Mouse (Mus musculus): ENCODE results near the gene Dusp27. TPM values are rescaled to one million over a fixed set of nuclear protein-coding genes. Genes with fewer than 3 reads are reported as not detected.

Dusp27 gene
- total RNA-seq (2015) (not detected in 2 replicates), total RNA-seq (2017) (not detected in 2 replicates)

GRCm38 (mm10) chr1:166127719-166128118 is at the start of gene Dusp27:
TSS of gene Dusp27 (minus strand) at chr1:166127922.
- ATAC-seq (replicated peaks; ENCODE audit: poor library complexity): no peak

- no peak for ATAC-seq (replicated peaks; ENCODE audit: poor library complexity)
These were observed 45.9 kb upstream of the Dusp27 start for GRCm38 (mm10) chr1:166173621-166174020.

- no peak for ATAC-seq (replicated peaks; ENCODE audit: poor library complexity)
These were observed 45.3 kb upstream of the Dusp27 start for GRCm38 (mm10) chr1:166172992-166173391.

- no peak for ATAC-seq (replicated peaks; ENCODE audit: poor library complexity)
These were observed 43.1 kb upstream of the Dusp27 start for GRCm38 (mm10) chr1:166170852-166171251.

GRCm38 (mm10) chr1:166169713-166170112 is 42.0 kb upstream of the Dusp27 start:
- ATAC-seq (replicated peaks; ENCODE audit: poor library complexity): no peak

DNA sequence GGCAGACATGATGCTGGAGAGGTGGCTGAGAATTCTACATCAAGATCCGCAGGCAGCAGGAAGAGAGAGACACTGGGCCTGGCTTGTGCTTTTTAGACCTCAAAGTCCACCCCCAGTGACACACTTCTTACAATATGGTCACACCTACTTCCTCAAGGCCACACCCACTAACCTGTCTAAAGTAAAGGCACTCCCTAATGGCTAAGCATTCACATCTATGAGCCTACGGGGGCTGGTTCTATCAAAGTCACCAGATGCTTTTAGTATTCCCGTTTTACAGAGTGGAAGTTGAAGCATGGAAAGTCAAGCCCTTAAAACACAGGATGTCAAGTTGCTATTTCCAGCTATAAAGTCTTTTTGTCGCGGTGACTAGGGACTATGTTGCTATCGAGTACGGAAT is 40.3 kb upstream of the Dusp27 start:
- ATAC-seq (replicated peaks; ENCODE audit: poor library complexity): no peak

- peak; percentile 81 for ATAC-seq (replicated peaks; ENCODE audit: poor library complexity)
These were observed 39.7 kb upstream of the Dusp27 start for GRCm38 (mm10) chr1:166167405-166167804.

DNA sequence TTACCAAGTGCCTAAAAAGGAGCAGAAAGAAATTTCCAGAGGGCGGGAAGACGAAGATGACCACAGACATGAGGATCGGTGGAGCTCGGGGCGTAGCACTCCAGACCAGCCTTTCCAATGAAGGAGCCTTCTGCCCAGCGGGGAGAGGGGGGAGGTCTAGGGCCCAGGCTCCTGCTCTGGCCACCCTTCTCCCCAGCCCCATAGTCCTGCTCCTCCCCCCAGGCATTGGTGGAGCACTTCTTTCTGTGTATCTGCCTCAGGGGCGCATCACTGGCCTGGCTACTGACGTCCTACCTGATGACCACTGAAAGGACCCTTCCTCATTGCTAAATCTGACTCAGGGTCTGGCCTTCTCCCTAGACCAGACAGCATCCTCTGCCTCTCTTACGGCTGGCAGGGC is 37.4 kb upstream of the Dusp27 start:
- ATAC-seq (replicated peaks; ENCODE audit: poor library complexity): no peak

GRCm38 (mm10) chr1:166164580-166164979 is 36.9 kb upstream of the Dusp27 start:
- no peak for ATAC-seq (replicated peaks; ENCODE audit: poor library complexity)

DNA sequence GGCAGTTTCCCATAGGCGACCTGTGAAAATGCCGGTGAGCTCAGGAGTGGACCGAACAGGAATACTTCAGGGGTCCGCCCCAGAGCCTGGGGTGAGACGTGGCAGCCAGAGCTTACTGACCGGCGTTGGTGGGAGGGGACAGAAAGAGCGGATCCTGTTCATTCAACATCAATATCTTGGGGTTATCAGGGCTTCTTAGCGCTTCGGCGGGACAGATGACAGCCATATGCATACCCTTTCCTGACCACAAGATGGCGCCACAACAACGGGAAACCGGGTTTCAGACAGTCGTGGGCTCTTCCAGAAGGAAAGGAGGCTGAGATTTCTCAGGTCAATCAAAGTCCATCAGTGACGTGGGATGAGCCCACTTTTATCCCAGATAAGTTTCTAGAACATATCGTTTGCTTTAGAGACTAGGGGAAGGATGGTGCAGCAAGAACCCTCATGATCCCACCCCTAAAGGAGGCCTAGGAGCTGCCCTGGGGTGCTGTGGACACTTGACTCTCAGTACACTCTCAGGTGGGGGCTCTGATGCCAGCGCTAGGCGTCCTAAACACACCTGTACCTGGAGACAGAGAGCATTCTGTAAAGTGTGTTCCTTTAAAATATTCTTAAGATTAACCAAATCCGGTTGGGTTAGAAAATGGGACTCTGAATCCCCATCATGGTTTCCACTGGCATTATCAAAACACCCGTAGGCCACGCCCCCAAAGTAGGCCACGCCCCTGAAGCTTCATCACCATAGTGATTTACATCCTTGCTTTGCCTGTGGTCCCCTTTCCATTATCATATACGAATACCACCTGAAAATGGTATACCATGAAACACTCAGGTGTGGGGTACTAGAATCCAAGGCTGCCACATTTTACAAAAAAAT is 33.1 kb upstream of the Dusp27 start:
- peak; percentile 79 for ATAC-seq (replicated peaks; ENCODE audit: poor library complexity)

GRCm38 (mm10) chr1:166160111-166160510 is 32.4 kb upstream of the Dusp27 start:
- ATAC-seq (replicated peaks; ENCODE audit: poor library complexity): no peak

GRCm38 (mm10) chr1:166158664-166159063 is 30.9 kb upstream of the Dusp27 start:
- no peak for ATAC-seq (replicated peaks; ENCODE audit: poor library complexity)

GRCm38 (mm10) chr1:166157712-166158111 is 30.0 kb upstream of the Dusp27 start:
- no peak for ATAC-seq (replicated peaks; ENCODE audit: poor library complexity)

- no peak for ATAC-seq (replicated peaks; ENCODE audit: poor library complexity)
These were observed 27.4 kb upstream of the Dusp27 start for GRCm38 (mm10) chr1:166155113-166155494.

GRCm38 (mm10) chr1:166154162-166155112 is 26.7 kb upstream of the Dusp27 start:
- peak; percentile 79 for ATAC-seq (replicated peaks; ENCODE audit: poor library complexity)

- ATAC-seq (replicated peaks; ENCODE audit: poor library complexity): peak; percentile 73
These were observed 25.8 kb upstream of the Dusp27 start for GRCm38 (mm10) chr1:166153351-166154120.

- ATAC-seq (replicated peaks; ENCODE audit: poor library complexity): no peak
These were observed 24.3 kb upstream of the Dusp27 start for GRCm38 (mm10) chr1:166152034-166152433.

GRCm38 (mm10) chr1:166151341-166151740 is 23.6 kb upstream of the Dusp27 start:
- ATAC-seq (replicated peaks; ENCODE audit: poor library complexity): no peak

DNA sequence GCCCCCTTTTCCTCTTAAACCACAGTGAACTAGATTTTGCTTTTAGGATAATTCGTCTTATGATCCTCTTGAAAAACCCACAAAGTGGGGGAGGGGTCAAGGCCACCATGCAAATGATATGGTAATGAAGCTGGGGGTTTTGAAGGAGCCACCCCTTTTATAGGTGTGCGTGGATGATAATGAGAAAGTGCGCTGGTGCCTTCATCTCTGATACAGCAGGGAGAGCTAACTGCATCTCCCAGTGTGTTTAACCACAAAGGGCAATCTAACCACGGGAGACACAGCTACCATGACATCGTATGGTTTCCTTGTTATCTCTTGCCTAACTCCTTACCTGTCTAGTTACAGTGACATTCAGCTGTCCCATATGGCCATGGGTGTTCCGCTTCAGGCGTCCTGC is 22.3 kb upstream of the Dusp27 start:
- ATAC-seq (replicated peaks; ENCODE audit: poor library complexity): peak; percentile 27

DNA sequence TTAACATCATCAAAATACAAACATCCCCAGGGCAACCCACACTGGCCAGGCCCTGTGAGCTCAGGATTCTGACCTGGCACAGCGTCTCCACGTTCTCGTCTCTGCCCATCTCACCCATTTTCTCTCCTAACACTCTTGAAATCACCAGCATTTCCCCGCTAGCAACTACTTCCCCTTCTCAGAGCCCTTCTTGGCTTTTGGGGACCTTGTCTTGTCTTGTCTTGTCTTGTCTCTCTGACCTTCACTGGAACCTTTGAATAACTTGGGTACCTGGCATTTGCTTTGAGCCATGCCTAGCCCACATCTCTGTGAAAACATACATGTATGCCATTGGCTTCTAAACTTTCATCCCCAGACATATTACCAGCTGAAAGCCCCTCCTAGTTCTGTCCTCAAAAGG is 21.7 kb upstream of the Dusp27 start:
- no peak for ATAC-seq (replicated peaks; ENCODE audit: poor library complexity)

DNA sequence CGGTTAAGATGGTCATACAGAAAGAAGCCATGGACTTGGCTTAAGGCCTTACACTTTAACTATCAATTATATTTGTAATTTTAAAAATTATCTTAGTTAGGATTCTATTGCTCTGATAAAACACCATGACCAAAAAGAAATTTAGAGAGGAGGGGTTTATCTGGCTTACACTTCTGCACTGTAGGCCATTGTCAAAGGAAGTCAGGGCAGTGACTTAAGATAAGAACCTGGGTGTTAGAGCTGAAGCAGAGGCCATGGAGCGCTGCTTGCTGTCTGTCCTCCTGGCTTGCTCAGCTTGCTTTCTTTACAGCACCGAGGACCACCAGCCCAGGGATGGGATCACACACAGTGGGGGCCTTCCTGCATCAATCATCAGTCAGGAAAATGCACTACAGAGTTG is 19.9 kb upstream of the Dusp27 start:
- ATAC-seq (replicated peaks; ENCODE audit: poor library complexity): peak; percentile 56
